Mouse (Mus musculus) stomach, embryonic 14.5 days (tissue): ENCODE results near the gene Gm12216. TPM values are rescaled to one million over a fixed set of nuclear protein-coding genes. Genes with fewer than 3 reads are reported as not detected.

Source experiments
- ATAC-seq: fragments of 200-750 bp; cut with Nextera tagmentation; 2 replicates; pipeline ENCODE4 v1.8.0; 2017; ENCODE audit warnings: low read depth, moderate TSS enrichment; ENCODE audit not compliant: insufficient number of reproducible peaks, insufficient read depth, low FRiP score
- H3K27ac ChIP-seq: fragments of 300-500 bp; sonication (generic); 2 replicates; pipeline ENCODE4 v1.5.1; 2014; ENCODE audit warnings: mild to moderate bottlenecking, low read length, moderate library complexity, mixed read lengths
- H3K27me3 ChIP-seq: fragments of 300-500 bp; sonication (generic); 2 replicates; pipeline ENCODE4 v1.6.1; 2014; ENCODE audit warnings: low read length, control low read depth, mixed read lengths; ENCODE audit not compliant: control insufficient read depth, insufficient read depth
- H3K36me3 ChIP-seq: fragments of 300-500 bp; sonication (generic); 2 replicates; pipeline ENCODE4 v1.6.1; 2014; ENCODE audit warnings: mild to moderate bottlenecking, control low read depth, low read length, moderate library complexity, mixed read lengths; ENCODE audit not compliant: control insufficient read depth, insufficient read depth
- H3K4me1 ChIP-seq: fragments of 300-500 bp; sonication (generic); 2 replicates; pipeline ENCODE4 v1.6.1; 2014; ENCODE audit warnings: low read length, control low read depth, mixed read lengths; ENCODE audit not compliant: control insufficient read depth, insufficient read depth
- H3K4me2 ChIP-seq: fragments of 300-500 bp; sonication (generic); replicated peaks from 2 replicates; pipeline ENCODE4 v1.6.1; 2014; ENCODE audit warnings: low read depth, low read length, control low read depth
- H3K4me3 ChIP-seq: fragments of 300-500 bp; sonication (generic); 2 replicates; pipeline ENCODE4 v1.5.1; 2014; ENCODE audit warnings: low read depth, low read length, control low read depth
- H3K9ac ChIP-seq: fragments of 300-500 bp; sonication (generic); replicated peaks from 2 replicates; pipeline ENCODE4 v1.6.1; 2014; ENCODE audit warnings: low read depth, mild to moderate bottlenecking, control low read depth, low read length, moderate library complexity, mixed read lengths
- H3K9me3 ChIP-seq: fragments of 300-500 bp; sonication (generic); 2 replicates; pipeline ENCODE4 v1.6.1; 2016; ENCODE audit warnings: low read depth, low read length, control low read depth; ENCODE audit not compliant: control insufficient read depth
- WGBS: fragments of 180-500 bp; shearing (Covaris S2); extraction: QIAGEN DNeasy Blood & Tissue Kit; methylation state at CpG from one replicate; pipeline ENCODE4 v1.1.7; 2014; 5-methylcytosine and 5-hydroxymethylcytosine counted together
- polyA plus RNA-seq: library from polyadenylated mRNA; unstranded; fragments of >200 nt; fragmentation: Nextera tagmentation; extraction: Ambion mirVana; gene quantifications from 2 replicates; pipeline ENCODE4 v1.2.1, GENCODE M21; 2014

The Gm12216 gene
- polyA plus RNA-seq, 1 experiment from 2014 or later, result 4.3 TPM

DNA sequence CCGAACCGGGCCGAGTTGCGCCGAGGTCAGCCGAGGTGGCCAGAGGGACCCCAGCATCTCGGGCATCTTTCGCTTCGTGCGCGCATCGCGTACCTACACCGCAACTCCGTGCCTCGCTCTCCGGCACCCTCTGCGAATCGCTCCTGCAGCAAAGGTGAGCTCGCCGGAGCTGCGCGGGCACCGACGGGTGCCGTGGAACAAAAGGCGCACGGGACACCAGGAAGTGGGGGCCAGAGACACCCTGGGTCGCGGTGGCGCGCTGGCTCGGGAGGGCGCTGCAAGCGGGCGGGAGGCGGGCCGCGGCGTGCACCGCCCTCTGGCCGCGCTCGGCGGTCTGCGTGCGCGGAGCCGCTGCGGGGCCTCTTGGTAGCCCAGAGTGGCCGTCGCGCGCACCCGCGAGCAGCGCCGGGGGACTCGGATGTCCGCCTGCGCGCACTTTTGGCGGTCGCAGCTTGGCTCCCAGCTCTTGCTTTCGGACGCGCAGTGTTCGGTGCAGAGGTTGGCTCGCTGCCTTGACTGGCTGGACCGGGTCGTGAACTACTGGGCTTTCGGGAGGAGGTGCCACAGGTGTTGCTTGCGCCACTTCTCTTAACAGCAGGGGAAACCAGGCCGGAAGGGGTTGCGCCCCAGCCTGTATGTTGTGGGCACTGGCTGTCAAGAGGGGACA, 88.8 kb downstream of the Gm12216 start:
- WGBS, result under 1% methylated on average over 75 of the region's 75 CpGs
- 0 out of 2 replicates have a peak, but pooled peaks cover 4% of the 10 kb centered on the region for H3K4me1 ChIP-seq
- peak; percentile 71 for ATAC-seq
- peak overlapping the region; percentile 86 for H3K4me3 ChIP-seq
- peaks cover 20% of the 10 kb centered on the region; the same call in 1 of the 2 replicates for H3K36me3 ChIP-seq
- peak overlapping the region; percentile 76 for H3K4me2 ChIP-seq
- peak overlapping the region; percentile 68 for H3K9ac ChIP-seq
- peak overlapping the region; percentile 77 for H3K27ac ChIP-seq
- no peaks in the 10 kb centered on the region for H3K9me3 ChIP-seq
- H3K27me3 ChIP-seq, result no peaks in the 10 kb centered on the region

DNA sequence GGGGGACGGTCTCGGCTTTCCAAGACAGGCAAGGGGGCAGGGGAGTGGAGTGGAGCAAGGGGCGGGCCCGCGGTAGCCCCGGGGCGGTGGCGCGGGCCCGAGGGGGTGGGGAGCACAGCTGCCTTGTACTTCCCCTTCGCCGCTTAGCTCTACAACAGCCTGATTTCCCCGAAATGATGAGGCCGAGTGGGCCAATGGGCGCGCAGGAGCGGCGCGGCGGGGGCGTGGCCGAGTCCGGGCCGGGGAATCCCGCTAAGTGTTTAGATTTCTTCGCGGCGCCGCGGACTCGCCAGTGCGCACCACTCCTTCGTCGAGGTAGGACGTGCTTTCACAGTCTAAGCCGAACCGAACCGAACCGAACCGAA, 89.3 kb downstream of the Gm12216 start, which contains the start of gene Irf1:
TSS of gene Irf1 (plus strand) at position 255 of the 365 bp plus-strand sequence.
- H3K9ac ChIP-seq, result peak within 1 kb of the TSS; percentile 68
- 0 out of 2 replicates have a peak, but pooled peaks cover 4% of the 10 kb centered on the region for H3K4me1 ChIP-seq
- H3K36me3 ChIP-seq, result peaks cover 17% of the 10 kb centered on the region; the same call in 1 of the 2 replicates
- no peaks in the 10 kb centered on the region for H3K9me3 ChIP-seq
- peak within 1 kb of the TSS; percentile 77 for H3K27ac ChIP-seq
- peak; percentile 93 for ATAC-seq
- H3K4me2 ChIP-seq, result peak within 1 kb of the TSS; percentile 76
- H3K4me3 ChIP-seq, result peak within 1 kb of the TSS; percentile 86
- under 1% methylated on average over 40 of the region's 40 CpGs for WGBS
- H3K27me3 ChIP-seq, result no peaks in the 10 kb centered on the region

GRCm38 (mm10) chr11:53769185-53769576, 89.9 kb downstream of the Gm12216 start:
- H3K36me3 ChIP-seq, result peaks cover 11% of the 10 kb centered on the region; the same call in 1 of the 2 replicates
- H3K9ac ChIP-seq, result no peak overlapping the region
- H3K27me3 ChIP-seq, result no peaks in the 10 kb centered on the region
- H3K4me2 ChIP-seq, result peak overlapping the region; percentile 76
- peak overlapping the region; percentile 86; the same call in 1 of the 2 replicates for H3K4me3 ChIP-seq
- 48% methylated on average over 12 of the region's 12 CpGs for WGBS
- H3K4me1 ChIP-seq, result peaks cover 10% of the 10 kb centered on the region; the same call in 1 of the 2 replicates
- H3K27ac ChIP-seq, result no peak overlapping the region
- ATAC-seq, result no peak
- no peaks in the 10 kb centered on the region for H3K9me3 ChIP-seq

- no peak overlapping the region for H3K9ac ChIP-seq
- WGBS, result 75% methylated on average over 13 of the region's 13 CpGs
- H3K27me3 ChIP-seq, result no peaks in the 10 kb centered on the region
- no peak overlapping the region for H3K27ac ChIP-seq
- no peak for ATAC-seq
- H3K4me1 ChIP-seq, result peaks cover 14% of the 10 kb centered on the region; the same call in 1 of the 2 replicates
- H3K36me3 ChIP-seq, result peaks cover 6% of the 10 kb centered on the region; the same call in 1 of the 2 replicates
- no peak overlapping the region for H3K4me2 ChIP-seq
- H3K4me3 ChIP-seq, result no peak overlapping the region
- no peaks in the 10 kb centered on the region for H3K9me3 ChIP-seq
Observed at GRCm38 (mm10) chr11:53768422-53769184, 90.5 kb downstream of the Gm12216 start.

GRCm38 (mm10) chr11:53764581-53764980, 94.5 kb downstream of the Gm12216 start:
- Histone ChIP-seq H3K27ac (peak overlapping the region; percentile 95), H3K9ac (no peak overlapping the region), H3K36me3 (no peaks in the 10 kb centered on the region), H3K27me3 (no peaks in the 10 kb centered on the region), H3K9me3 (no peaks in the 10 kb centered on the region), H3K4me3 (no peak overlapping the region), H3K4me1 (peaks cover 40% of the 10 kb centered on the region; the same call in 1 of the 2 replicates), H3K4me2 (no peak overlapping the region)
- WGBS, result 62% methylated on average over 5 of the region's 5 CpGs
- ATAC-seq, result no peak

DNA sequence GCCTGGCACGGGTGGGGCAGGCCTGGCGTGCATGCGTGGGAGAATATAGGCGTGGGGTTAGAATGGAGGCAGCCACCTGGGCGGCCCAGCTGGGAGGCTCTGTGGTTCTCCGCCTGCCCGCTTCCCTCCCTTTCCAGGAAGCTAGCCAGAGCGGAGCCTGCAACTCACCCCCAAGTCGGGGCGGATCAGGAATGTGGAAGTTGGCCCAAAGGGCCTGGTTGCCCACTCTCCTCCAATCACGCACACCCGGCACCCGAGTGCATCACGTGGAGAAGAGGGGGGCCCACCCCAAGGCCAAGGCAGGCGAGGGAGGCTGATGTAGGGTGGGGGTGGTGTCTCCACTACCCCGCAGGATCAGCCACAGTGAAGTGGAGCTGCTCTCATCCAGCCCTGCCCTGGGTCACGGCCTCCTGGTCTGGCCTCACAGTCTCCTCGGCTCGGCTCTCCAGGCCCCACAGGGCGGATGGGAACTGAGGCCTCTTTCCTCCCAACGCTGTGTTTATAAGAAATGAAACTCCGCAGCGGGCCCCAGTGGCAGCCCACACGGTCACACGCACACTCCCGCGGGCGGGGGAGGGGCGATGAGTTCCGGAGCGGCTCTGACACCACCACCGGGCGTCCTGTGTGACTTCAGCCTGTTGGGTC, 95.4 kb downstream of the Gm12216 start:
- Histone ChIP-seq H3K4me1 (peaks cover 50% of the 10 kb centered on the region; the same call in 1 of the 2 replicates), H3K4me3 (peak overlapping the region; percentile 31), H3K27me3 (no peaks in the 10 kb centered on the region), H3K27ac (peak overlapping the region; percentile 95), H3K9ac (peak overlapping the region; percentile 26; the same call in 1 of the 2 replicates), H3K4me2 (peak overlapping the region; percentile 51), H3K9me3 (no peaks in the 10 kb centered on the region), H3K36me3 (no peaks in the 10 kb centered on the region)
- under 1% methylated on average over 32 of the region's 33 CpGs for WGBS
- ATAC-seq, result peak; percentile 80

GRCm38 (mm10) chr11:53762827-53763495, 96.1 kb downstream of the Gm12216 start:
- Histone ChIP-seq H3K9me3 (no peaks in the 10 kb centered on the region), H3K9ac (peak overlapping the region; percentile 26; the same call in 1 of the 2 replicates), H3K4me3 (peak overlapping the region; percentile 31), H3K4me2 (peak overlapping the region; percentile 51), H3K27me3 (no peaks in the 10 kb centered on the region), H3K4me1 (peaks cover 54% of the 10 kb centered on the region; the same call in 1 of the 2 replicates), H3K36me3 (no peaks in the 10 kb centered on the region), H3K27ac (peak overlapping the region; percentile 95)
- ATAC-seq, result peak; percentile 25
- 5% methylated on average over 23 of the region's 23 CpGs for WGBS
